Mouse (Mus musculus): ENCODE results near the gene Gm13539. TPM values are rescaled to one million over a fixed set of nuclear protein-coding genes. Genes with fewer than 3 reads are reported as not detected.
"Not testable (repeated sequence)": the region's sequence is repeated elsewhere in the genome, so short reads cannot be mapped to it uniquely, and the experiment has no call there.

The Gm13539 gene
- polyA plus RNA-seq (2011; ENCODE audit: insufficient read length, low read depth, missing spikeins), result not detected in 2 replicates

GRCm38 (mm10) chr2:25781957-25782356 lies at the start of gene Gm13539:
TSS of gene Gm13539 (plus strand) at chr2:25782257.
- TF ChIP-seq POLR2A (IDR thresholded peaks at IDR 0.05; ENCODE audit: low read depth, low read length), result no peak
- no peak for TF ChIP-seq CTCF (IDR thresholded peaks at IDR 0.05; ENCODE audit: borderline replicate concordance, insufficient read depth, low read length)
- Histone ChIP-seq H3K4me3 (ENCODE audit: insufficient read depth, low read length) (no peak within 1 kb of the TSS), H3K4me1 (ENCODE audit: control insufficient read depth, insufficient read depth, low read length) (no peaks in the 10 kb centered on the region), H3K27ac (ENCODE audit: insufficient read depth, low read length) (no peak within 1 kb of the TSS)

- TF ChIP-seq CTCF (IDR thresholded peaks at IDR 0.05; ENCODE audit: borderline replicate concordance, insufficient read depth, low read length), result no peak
- no peak for TF ChIP-seq POLR2A (IDR thresholded peaks at IDR 0.05; ENCODE audit: low read depth, low read length)
- Histone ChIP-seq H3K4me3 (ENCODE audit: insufficient read depth, low read length) (no peak overlapping the region), H3K27ac (ENCODE audit: insufficient read depth, low read length) (no peak overlapping the region), H3K4me1 (ENCODE audit: control insufficient read depth, insufficient read depth, low read length) (no peaks in the 10 kb centered on the region)
These were observed 48.7 kb upstream of the Gm13539 start for GRCm38 (mm10) chr2:25733199-25733930.

- not testable (repeated sequence) for H3K4me1 ChIP-seq (ENCODE audit: control insufficient read depth, insufficient read depth, low read length); H3K27ac ChIP-seq (ENCODE audit: insufficient read depth, low read length); H3K4me3 ChIP-seq (ENCODE audit: insufficient read depth, low read length)
These were observed 45.3 kb upstream of the Gm13539 start, which contains the start of gene Obp2b for GRCm38 (mm10) chr2:25736709-25737108. TSS of gene Obp2b (plus strand) at chr2:25737009.

GRCm38 (mm10) chr2:25741671-25742070 lies 40.4 kb upstream of the Gm13539 start:
- H3K4me3 ChIP-seq (ENCODE audit: insufficient read depth, low read length), result no peak overlapping the region
- no peak for TF ChIP-seq POLR2A (IDR thresholded peaks at IDR 0.05; ENCODE audit: low read depth, low read length)
- H3K4me1 ChIP-seq (ENCODE audit: control insufficient read depth, insufficient read depth, low read length), result no peaks in the 10 kb centered on the region
- H3K27ac ChIP-seq (ENCODE audit: insufficient read depth, low read length), result no peak overlapping the region

GRCm38 (mm10) chr2:25754201-25754600 lies 27.9 kb upstream of the Gm13539 start:
- Histone ChIP-seq H3K4me1 (ENCODE audit: control insufficient read depth, insufficient read depth, low read length) (no peaks in the 10 kb centered on the region), H3K27ac (ENCODE audit: insufficient read depth, low read length) (no peak overlapping the region), H3K4me3 (ENCODE audit: insufficient read depth, low read length) (no peak overlapping the region)
- no peak for TF ChIP-seq POLR2A (IDR thresholded peaks at IDR 0.05; ENCODE audit: low read depth, low read length)
- no peak for TF ChIP-seq CTCF (IDR thresholded peaks at IDR 0.05; ENCODE audit: borderline replicate concordance, insufficient read depth, low read length)

- TF ChIP-seq CTCF (IDR thresholded peaks at IDR 0.05; ENCODE audit: borderline replicate concordance, insufficient read depth, low read length) (no peak), POLR2A (IDR thresholded peaks at IDR 0.05; ENCODE audit: low read depth, low read length) (no peak)
- Histone ChIP-seq H3K4me3 (ENCODE audit: insufficient read depth, low read length) (no peak overlapping the region), H3K27ac (ENCODE audit: insufficient read depth, low read length) (no peak overlapping the region), H3K4me1 (ENCODE audit: control insufficient read depth, insufficient read depth, low read length) (no peaks in the 10 kb centered on the region)
These were observed 23.9 kb upstream of the Gm13539 start for GRCm38 (mm10) chr2:25758064-25758625.

GRCm38 (mm10) chr2:25765269-25765668 lies 16.8 kb upstream of the Gm13539 start, which contains the start of gene Lcn3:
TSS of gene Lcn3 (plus strand) at chr2:25765569.
- Histone ChIP-seq H3K4me1 (ENCODE audit: control insufficient read depth, insufficient read depth, low read length) (no peaks in the 10 kb centered on the region), H3K27ac (ENCODE audit: insufficient read depth, low read length) (no peak within 1 kb of the TSS), H3K4me3 (ENCODE audit: insufficient read depth, low read length) (no peak within 1 kb of the TSS)
- TF ChIP-seq CTCF (IDR thresholded peaks at IDR 0.05; ENCODE audit: borderline replicate concordance, insufficient read depth, low read length), result no peak
- no peak for TF ChIP-seq POLR2A (IDR thresholded peaks at IDR 0.05; ENCODE audit: low read depth, low read length)

- Histone ChIP-seq H3K4me3 (ENCODE audit: insufficient read depth, low read length) (no peak overlapping the region), H3K27ac (ENCODE audit: insufficient read depth, low read length) (no peak overlapping the region), H3K4me1 (ENCODE audit: control insufficient read depth, insufficient read depth, low read length) (no peaks in the 10 kb centered on the region)
- TF ChIP-seq CTCF (IDR thresholded peaks at IDR 0.05; ENCODE audit: borderline replicate concordance, insufficient read depth, low read length), result no peak
- TF ChIP-seq POLR2A (IDR thresholded peaks at IDR 0.05; ENCODE audit: low read depth, low read length), result no peak
These were observed 14.3 kb upstream of the Gm13539 start for GRCm38 (mm10) chr2:25767764-25768163.

GRCm38 (mm10) chr2:25773507-25773906 lies 8.6 kb upstream of the Gm13539 start:
- no peak overlapping the region for H3K4me3 ChIP-seq (ENCODE audit: insufficient read depth, low read length)
- H3K27ac ChIP-seq (ENCODE audit: insufficient read depth, low read length), result no peak overlapping the region
- TF ChIP-seq POLR2A (IDR thresholded peaks at IDR 0.05; ENCODE audit: low read depth, low read length), result no peak
- no peaks in the 10 kb centered on the region for H3K4me1 ChIP-seq (ENCODE audit: control insufficient read depth, insufficient read depth, low read length)

GRCm38 (mm10) chr2:25774640-25775039 lies 7.4 kb upstream of the Gm13539 start:
- TF ChIP-seq CTCF (IDR thresholded peaks at IDR 0.05; ENCODE audit: borderline replicate concordance, insufficient read depth, low read length) (no peak), POLR2A (IDR thresholded peaks at IDR 0.05; ENCODE audit: low read depth, low read length) (no peak)
- Histone ChIP-seq H3K4me3 (ENCODE audit: insufficient read depth, low read length) (no peak overlapping the region), H3K27ac (ENCODE audit: insufficient read depth, low read length) (no peak overlapping the region), H3K4me1 (ENCODE audit: control insufficient read depth, insufficient read depth, low read length) (no peaks in the 10 kb centered on the region)
